Mouse (Mus musculus): ENCODE measurements at regions not wholly inside any gene's neighbourhood (a gene's known extent, or its start where the extent isn't known, plus 50 kb on each side); places are given as distances from the start of the nearest gene placed in this dataset.

DNA sequence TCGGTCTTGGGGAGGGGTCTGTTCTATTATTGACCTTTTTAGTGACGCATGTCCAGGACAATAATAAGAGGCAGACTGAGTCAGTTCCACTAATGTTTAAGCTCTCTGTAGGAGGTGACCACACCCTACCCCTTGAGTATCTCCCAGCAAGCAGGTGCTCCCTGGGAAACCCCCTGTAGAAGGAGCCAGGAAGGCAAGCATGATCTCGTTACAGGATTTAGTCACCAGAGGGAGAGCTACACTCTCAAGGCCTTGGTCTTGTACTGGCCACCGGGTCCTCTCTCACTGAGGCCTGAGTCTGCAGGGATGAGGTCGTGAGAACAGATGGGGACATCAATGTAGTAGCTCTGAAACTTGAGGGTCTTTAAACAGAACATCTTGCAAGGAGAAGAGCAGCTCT is 55.3 kb upstream of the Ccnd2 start:
- Histone ChIP-seq H3K27me3 (replicated peaks; ENCODE audit: control insufficient read depth, insufficient read depth, low read length) (no peaks in the 10 kb centered on the region), H3K4me1 (ENCODE audit: control insufficient read depth, insufficient read depth, low read length) (no peaks in the 10 kb centered on the region), H3K4me3 (ENCODE audit: low read length) (no peak overlapping the region), H3K27ac (ENCODE audit: low read length) (no peak overlapping the region), H3K4me2 (ENCODE audit: low read depth, low read length) (no peak overlapping the region), H3K9me3 (ENCODE audit: control insufficient read depth, low read length) (no peaks in the 10 kb centered on the region), H3K9ac (ENCODE audit: low read depth, low read length) (no peak overlapping the region), H3K36me3 (ENCODE audit: control insufficient read depth, insufficient read depth, low read length) (no peaks in the 10 kb centered on the region)
- ATAC-seq: no peak
- 61% methylated on average over 5 of the region's 5 CpGs for WGBS

DNA sequence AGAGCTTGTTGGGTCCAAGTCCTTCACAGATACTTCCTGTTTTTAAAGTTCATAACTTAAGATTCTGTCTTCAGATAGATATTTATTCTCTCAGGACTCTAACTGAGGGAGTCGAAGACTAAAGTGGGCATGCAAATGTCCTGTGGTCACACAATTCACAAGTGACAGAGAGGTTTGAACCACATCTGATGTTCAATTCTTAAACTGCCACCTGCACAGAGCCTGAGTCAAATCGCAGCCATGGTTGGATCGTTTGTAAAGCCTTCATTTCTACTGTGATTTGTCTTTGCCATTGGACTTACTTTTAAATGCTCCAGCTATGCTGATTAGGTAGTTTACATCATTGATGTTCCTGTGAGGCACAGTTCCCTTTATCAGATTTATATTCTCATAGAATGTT is 61.4 kb upstream of the Ccnd2 start:
- 89% methylated on average over 3 of the region's 3 CpGs for WGBS
- Histone ChIP-seq H3K27ac (ENCODE audit: low read length) (no peak overlapping the region), H3K36me3 (ENCODE audit: control insufficient read depth, insufficient read depth, low read length) (no peaks in the 10 kb centered on the region), H3K4me2 (ENCODE audit: low read depth, low read length) (no peak overlapping the region), H3K9ac (ENCODE audit: low read depth, low read length) (no peak overlapping the region), H3K4me3 (ENCODE audit: low read length) (no peak overlapping the region), H3K9me3 (ENCODE audit: control insufficient read depth, low read length) (no peaks in the 10 kb centered on the region), H3K27me3 (replicated peaks; ENCODE audit: control insufficient read depth, insufficient read depth, low read length) (no peaks in the 10 kb centered on the region), H3K4me1 (ENCODE audit: control insufficient read depth, insufficient read depth, low read length) (no peaks in the 10 kb centered on the region)
- ATAC-seq: no peak

DNA sequence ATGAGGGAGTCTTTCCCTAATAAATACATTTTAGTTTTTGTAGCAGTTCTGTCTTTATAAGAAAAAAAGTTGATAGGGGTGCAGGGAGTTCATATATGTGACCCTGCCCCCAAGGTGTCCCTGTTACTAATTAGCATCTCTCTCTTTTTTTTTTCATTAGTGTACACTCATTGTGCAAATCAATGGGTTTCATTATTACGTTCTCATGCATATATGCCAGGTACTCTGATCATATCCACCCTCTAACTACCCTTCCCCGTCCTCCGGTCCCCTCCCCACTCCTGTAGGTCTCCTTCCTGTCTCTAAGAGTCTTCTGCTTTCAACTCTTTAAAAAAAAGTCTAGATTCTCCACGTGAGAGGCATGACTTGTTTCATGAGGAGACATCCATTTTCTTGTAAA is 63.9 kb upstream of the Ccnd2 start:
- Histone ChIP-seq H3K4me2 (ENCODE audit: low read depth, low read length) (no peak overlapping the region), H3K27me3 (replicated peaks; ENCODE audit: control insufficient read depth, insufficient read depth, low read length) (no peaks in the 10 kb centered on the region), H3K27ac (ENCODE audit: low read length) (no peak overlapping the region), H3K4me1 (ENCODE audit: control insufficient read depth, insufficient read depth, low read length) (no peaks in the 10 kb centered on the region), H3K4me3 (ENCODE audit: low read length) (no peak overlapping the region), H3K9ac (ENCODE audit: low read depth, low read length) (no peak overlapping the region), H3K36me3 (ENCODE audit: control insufficient read depth, insufficient read depth, low read length) (no peaks in the 10 kb centered on the region), H3K9me3 (ENCODE audit: control insufficient read depth, low read length) (no peaks in the 10 kb centered on the region)
- WGBS: 62% methylated on average over 4 of the region's 4 CpGs
- ATAC-seq: no peak

DNA sequence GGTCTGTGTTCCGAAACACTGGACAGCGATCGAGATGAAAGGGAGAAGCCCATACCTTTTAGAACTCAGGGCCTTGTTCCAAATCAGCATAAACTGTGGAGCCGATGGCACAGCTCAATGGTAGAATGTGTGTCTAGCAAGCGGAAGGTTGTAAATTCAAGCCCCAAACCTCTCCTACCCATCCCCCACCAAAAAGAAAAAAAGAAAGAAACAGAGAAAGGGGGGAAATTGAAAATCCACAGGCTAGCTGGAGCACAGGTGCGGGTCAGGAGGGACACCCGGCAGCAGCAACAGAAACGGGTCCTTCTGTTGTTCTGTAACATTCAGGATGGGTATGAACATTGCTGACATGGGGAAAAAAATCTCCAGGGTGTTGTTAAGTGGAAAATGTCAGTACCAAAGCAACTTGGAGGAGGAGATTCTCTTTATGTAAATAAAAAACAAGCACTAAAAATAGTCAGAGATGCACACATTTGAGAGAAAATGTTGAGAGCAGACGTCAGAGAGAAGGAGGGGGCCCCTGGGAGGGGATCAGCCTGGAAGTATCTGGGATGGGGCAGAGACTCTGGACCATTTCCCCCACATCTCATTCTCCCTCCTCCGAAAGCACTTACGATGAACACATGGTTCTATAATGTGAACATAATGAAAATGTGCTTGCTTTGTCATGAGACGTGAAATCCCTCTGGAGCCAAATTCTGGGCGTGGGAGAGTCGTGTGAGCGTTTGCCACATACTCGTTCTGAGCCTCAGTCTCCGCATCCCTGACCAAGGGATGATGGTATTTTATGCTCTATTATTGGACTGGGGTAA is 66.8 kb upstream of the Ccnd2 start:
- H3K36me3 ChIP-seq (ENCODE audit: control insufficient read depth, insufficient read depth, low read length): no peaks in the 10 kb centered on the region
- no peak overlapping the region for H3K4me2 ChIP-seq (ENCODE audit: low read depth, low read length)
- H3K9me3 ChIP-seq (ENCODE audit: control insufficient read depth, low read length): no peaks in the 10 kb centered on the region
- no peak overlapping the region for H3K27ac ChIP-seq (ENCODE audit: low read length)
- H3K9ac ChIP-seq (ENCODE audit: low read depth, low read length): no peak overlapping the region
- no peaks in the 10 kb centered on the region for H3K27me3 ChIP-seq (replicated peaks; ENCODE audit: control insufficient read depth, insufficient read depth, low read length)
- WGBS: 72% methylated on average over 17 of the region's 17 CpGs
- no peak overlapping the region for H3K4me3 ChIP-seq (ENCODE audit: low read length)
- H3K4me1 ChIP-seq (ENCODE audit: control insufficient read depth, insufficient read depth, low read length): no peaks in the 10 kb centered on the region
- no peak for ATAC-seq

DNA sequence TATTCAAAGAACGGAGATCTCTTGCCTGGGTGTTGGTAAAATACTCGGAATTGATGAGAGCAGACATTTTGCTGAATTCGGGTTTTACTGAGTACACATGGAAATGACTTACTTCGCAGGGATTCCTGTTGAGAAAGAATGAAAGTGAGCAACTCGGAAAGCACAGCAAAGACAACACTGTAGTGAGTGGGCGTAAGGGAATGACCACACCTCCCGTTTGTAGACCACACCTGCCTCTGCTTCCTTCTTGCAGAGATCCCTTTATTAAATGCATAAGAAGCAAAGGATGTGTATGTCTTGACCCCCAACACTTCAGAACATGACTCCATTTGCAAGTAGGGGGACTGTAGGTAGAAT is 67.4 kb upstream of the Ccnd2 start:
- H3K9me3 ChIP-seq (ENCODE audit: control insufficient read depth, low read length): no peaks in the 10 kb centered on the region
- WGBS: 80% methylated on average over 7 of the region's 7 CpGs
- H3K9ac ChIP-seq (ENCODE audit: low read depth, low read length): no peak overlapping the region
- no peaks in the 10 kb centered on the region for H3K4me1 ChIP-seq (ENCODE audit: control insufficient read depth, insufficient read depth, low read length)
- no peak for ATAC-seq
- no peaks in the 10 kb centered on the region for H3K36me3 ChIP-seq (ENCODE audit: control insufficient read depth, insufficient read depth, low read length)
- H3K4me3 ChIP-seq (ENCODE audit: low read length): no peak overlapping the region
- H3K4me2 ChIP-seq (ENCODE audit: low read depth, low read length): no peak overlapping the region
- H3K27ac ChIP-seq (ENCODE audit: low read length): no peak overlapping the region
- no peaks in the 10 kb centered on the region for H3K27me3 ChIP-seq (replicated peaks; ENCODE audit: control insufficient read depth, insufficient read depth, low read length)

DNA sequence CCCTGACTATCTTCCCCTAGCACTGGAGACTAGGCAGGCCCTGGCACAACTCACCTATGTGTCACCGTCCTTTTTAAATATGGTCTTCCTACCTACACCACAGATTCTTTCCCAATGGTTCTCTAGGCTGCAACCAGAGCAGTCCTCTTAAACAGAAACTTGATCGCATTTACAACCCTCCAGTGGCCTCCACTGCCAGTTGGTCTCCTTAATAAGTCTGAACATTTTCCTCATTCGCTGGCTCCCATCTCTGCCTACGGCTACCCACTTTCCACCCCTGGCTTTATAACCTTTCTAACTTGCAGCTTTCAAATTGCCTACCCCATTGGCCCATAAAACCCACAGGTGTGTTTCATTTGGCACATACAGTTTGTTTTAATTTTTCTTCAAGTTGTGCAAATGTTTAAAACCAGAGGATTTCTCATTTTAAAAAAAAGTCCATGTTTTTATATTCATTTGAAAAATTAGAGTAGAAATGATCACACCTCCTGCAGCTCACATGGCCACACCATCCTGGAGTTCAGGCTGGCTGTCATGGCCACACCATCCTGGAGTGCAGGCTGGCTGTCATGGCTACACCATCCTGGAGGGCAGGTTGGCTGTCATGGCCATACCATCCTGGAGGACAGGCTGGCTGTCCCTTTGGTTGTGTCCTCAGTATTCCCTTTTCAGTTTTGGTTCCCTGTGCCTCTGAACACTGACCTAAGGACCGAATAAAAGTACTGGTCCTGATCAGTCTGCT is 74.4 kb upstream of the Ccnd2 start:
- Histone ChIP-seq H3K27me3 (replicated peaks; ENCODE audit: control insufficient read depth, insufficient read depth, low read length) (no peaks in the 10 kb centered on the region), H3K4me1 (ENCODE audit: control insufficient read depth, insufficient read depth, low read length) (no peaks in the 10 kb centered on the region), H3K9me3 (ENCODE audit: control insufficient read depth, low read length) (no peaks in the 10 kb centered on the region), H3K4me2 (ENCODE audit: low read depth, low read length) (no peak overlapping the region), H3K27ac (ENCODE audit: low read length) (no peak overlapping the region), H3K36me3 (ENCODE audit: control insufficient read depth, insufficient read depth, low read length) (no peaks in the 10 kb centered on the region), H3K9ac (ENCODE audit: low read depth, low read length) (no peak overlapping the region), H3K4me3 (ENCODE audit: low read length) (no peak overlapping the region)
- 71% methylated on average over 5 of the region's 5 CpGs for WGBS
- no peak for ATAC-seq

DNA sequence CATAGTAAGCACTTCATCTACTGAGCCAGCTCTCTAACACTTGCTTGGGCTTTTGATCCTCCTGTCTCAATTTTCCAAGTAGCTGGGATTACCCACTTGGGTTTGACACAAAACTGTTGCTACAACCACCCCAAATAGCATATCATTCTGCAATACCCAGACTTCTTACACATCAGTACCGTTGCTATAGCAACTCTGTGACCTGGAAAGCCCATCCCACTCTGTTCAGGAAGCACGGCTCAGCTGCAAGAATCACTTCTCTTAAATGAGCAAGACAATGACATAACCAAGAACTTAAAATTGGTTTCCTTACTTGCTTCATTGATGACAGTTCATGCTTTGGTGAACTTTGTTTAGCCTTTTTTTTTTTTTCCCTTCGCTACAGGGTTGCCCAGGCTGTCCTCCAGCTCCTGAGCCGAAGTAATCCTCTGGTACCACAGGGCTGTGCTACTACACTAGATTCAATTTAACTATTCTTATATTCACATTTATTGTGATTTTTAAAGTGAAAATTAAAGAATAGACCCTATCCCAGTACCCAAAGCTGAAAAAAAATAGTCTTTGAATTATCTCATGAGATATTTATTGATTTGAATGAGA is 84.6 kb upstream of the Ccnd2 start:
- Histone ChIP-seq H3K9me3 (ENCODE audit: control insufficient read depth, low read length) (no peaks in the 10 kb centered on the region), H3K9ac (ENCODE audit: low read depth, low read length) (no peak overlapping the region), H3K4me3 (ENCODE audit: low read length) (no peak overlapping the region), H3K4me1 (ENCODE audit: control insufficient read depth, insufficient read depth, low read length) (no peaks in the 10 kb centered on the region), H3K36me3 (ENCODE audit: control insufficient read depth, insufficient read depth, low read length) (no peaks in the 10 kb centered on the region), H3K27ac (ENCODE audit: low read length) (no peak overlapping the region), H3K27me3 (replicated peaks; ENCODE audit: control insufficient read depth, insufficient read depth, low read length) (no peaks in the 10 kb centered on the region), H3K4me2 (ENCODE audit: low read depth, low read length) (no peak overlapping the region)
- no peak for ATAC-seq
- 74% methylated on average over 4 of the region's 4 CpGs for WGBS

DNA sequence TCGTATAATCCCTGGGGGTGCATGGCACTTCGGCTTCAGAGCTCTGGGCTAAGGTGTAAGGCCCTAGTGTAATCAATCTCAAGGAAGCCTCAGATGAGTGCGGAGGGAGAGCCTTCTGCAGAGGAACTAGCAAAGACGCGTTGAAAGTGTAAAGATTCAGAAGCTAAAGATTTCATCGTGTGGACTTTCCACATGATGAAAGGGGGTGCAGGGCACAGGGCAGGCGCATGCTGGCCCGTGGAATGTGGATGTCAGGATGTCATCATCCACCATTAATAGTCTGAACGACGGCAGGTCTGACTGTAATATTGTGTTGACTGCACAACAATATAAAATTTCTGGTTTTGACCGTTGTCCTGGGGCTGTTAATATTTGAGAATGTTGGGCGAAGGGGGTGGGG is 85.2 kb upstream of the Ccnd2 start:
- Histone ChIP-seq H3K9me3 (ENCODE audit: control insufficient read depth, low read length) (no peaks in the 10 kb centered on the region), H3K27me3 (replicated peaks; ENCODE audit: control insufficient read depth, insufficient read depth, low read length) (no peaks in the 10 kb centered on the region), H3K27ac (ENCODE audit: low read length) (no peak overlapping the region), H3K4me2 (ENCODE audit: low read depth, low read length) (no peak overlapping the region), H3K4me1 (ENCODE audit: control insufficient read depth, insufficient read depth, low read length) (no peaks in the 10 kb centered on the region), H3K9ac (ENCODE audit: low read depth, low read length) (no peak overlapping the region), H3K4me3 (ENCODE audit: low read length) (no peak overlapping the region), H3K36me3 (ENCODE audit: control insufficient read depth, insufficient read depth, low read length) (no peaks in the 10 kb centered on the region)
- no peak for ATAC-seq
- WGBS: 80% methylated on average over 12 of the region's 12 CpGs

DNA sequence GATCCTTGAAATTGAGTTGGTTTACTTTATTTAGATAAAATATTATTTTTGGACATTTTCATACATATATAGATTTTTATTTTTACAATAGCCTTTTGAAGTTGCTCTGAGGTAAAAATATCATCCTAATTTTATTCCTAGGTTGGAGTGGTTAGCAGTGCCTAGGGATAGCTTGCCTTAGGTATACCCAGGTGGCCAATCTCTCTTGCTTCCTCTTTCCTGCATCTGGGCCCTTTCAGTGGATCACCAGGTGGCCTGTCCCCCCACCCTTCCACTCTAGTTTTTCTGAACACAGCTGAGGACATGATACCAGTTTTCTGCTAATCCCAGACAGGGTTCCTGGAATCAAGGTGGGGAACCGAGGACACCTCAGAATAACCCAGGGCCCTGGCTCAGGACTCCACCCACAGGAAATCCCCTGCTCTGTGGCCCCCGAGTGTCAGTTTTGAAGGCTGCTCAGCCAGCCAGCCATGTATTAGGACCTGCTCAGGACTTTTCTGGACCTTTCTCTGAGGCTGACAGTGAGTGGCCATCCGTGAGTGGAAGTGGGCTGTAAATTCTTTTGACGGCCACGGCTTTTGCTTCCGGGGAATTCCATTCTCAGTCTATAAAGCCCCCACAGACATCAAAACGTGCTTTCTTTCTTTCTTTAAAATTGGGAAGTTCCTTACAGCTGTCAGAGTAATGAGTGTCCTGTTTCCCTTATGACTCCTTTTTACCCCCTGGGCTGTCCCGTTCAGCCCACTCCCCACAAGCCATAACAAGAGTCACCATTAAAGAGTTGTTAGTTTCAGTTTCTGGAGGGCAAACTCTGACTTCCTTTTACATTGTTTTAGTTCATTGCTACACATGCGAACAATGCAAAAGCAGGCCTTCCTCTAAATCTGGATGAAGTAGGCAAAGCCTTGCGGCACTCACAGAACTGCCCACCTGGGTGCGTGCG is 87.8 kb upstream of the Ccnd2 start:
- no peak for ATAC-seq

More for the DNA sequence above, 87.8 kb upstream of the Ccnd2 start:
- no peak overlapping the region for H3K4me3 ChIP-seq (ENCODE audit: low read length)
- H3K27me3 ChIP-seq (replicated peaks; ENCODE audit: control insufficient read depth, insufficient read depth, low read length): no peaks in the 10 kb centered on the region
- no peak overlapping the region for H3K9ac ChIP-seq (ENCODE audit: low read depth, low read length)
- WGBS: 66% methylated on average over 12 of the region's 12 CpGs
- no peaks in the 10 kb centered on the region for H3K9me3 ChIP-seq (ENCODE audit: control insufficient read depth, low read length)
- no peaks in the 10 kb centered on the region for H3K4me1 ChIP-seq (ENCODE audit: control insufficient read depth, insufficient read depth, low read length)
- no peaks in the 10 kb centered on the region for H3K36me3 ChIP-seq (ENCODE audit: control insufficient read depth, insufficient read depth, low read length)
- no peak overlapping the region for H3K4me2 ChIP-seq (ENCODE audit: low read depth, low read length)
- H3K27ac ChIP-seq (ENCODE audit: low read length): no peak overlapping the region
